In genomic region chr2:32742173-32742531, GRCm38 (mm10) we compare ENCODE assay signal across 9 mouse cellular contexts. TPM values are rescaled to one million over a fixed set of nuclear protein-coding genes. Genes with fewer than 3 reads are reported as not detected.
DNase-seq lines count a peak whose midpoint lies in the region; ATAC-seq and TF ChIP-seq lines count a peak whose summit lies in the region.
"Had no signal": no experiment of that assay in that cellular context is flagged by ENCODE, and none has a peak within 500 bp of the region (broad histone marks: within the 10 kb centered on the region; RNA-seq: fewer than 3 reads in every experiment).

No protein-coding gene starts in this region.

- peak; percentile 84 for TF ChIP-seq POLR2A in cerebellum, adult 2 months (IDR thresholded peaks at IDR 0.05; ENCODE audit: borderline replicate concordance, insufficient read depth, low read length)

- peaks cover 14% of the 10 kb centered on the region for H3K4me1 ChIP-seq in cerebellum, adult 2 months (ENCODE audit: control insufficient read depth, insufficient read depth, low read length)

- peak overlapping the region; percentile 87 for H3K4me3 ChIP-seq in cerebellum, adult 2 months (replicated peaks; ENCODE audit: insufficient read depth, low read depth, low read length)

- no peaks in the 10 kb centered on the region for H3K27me3 ChIP-seq in cerebellum, adult 2 months (ENCODE audit: control insufficient read depth, insufficient read depth, low read length)

- peak overlapping the region; percentile 22 for H3K27ac ChIP-seq in cerebellum, adult 2 months (ENCODE audit: insufficient read depth, low read length)

- peak; percentile 91 for ATAC-seq in frontal cortex, adult (ENCODE audit: low TSS enrichment)
- no peak for ATAC-seq in megakaryocyte progenitor cell, adult 5-6 weeks (replicated peaks; ENCODE audit: poor library complexity)

- TF ChIP-seq CTCF in cerebellum, adult 2 months (IDR thresholded peaks at IDR 0.05; ENCODE audit: borderline replicate concordance, insufficient read depth, low read depth, low read length), result no peak

- 6% methylated on average over 18 of the region's 18 CpGs for WGBS in cerebellum, adult 2 months

- peak; percentile 33 for DNase-seq in ZHBTc4 (ENCODE audit: low read depth, low spot score)
- peak; percentile 93 to 95 for DNase-seq in cerebellum, adult 2 months
- peak; percentile 79 for DNase-seq in left cerebral cortex, adult 11 months (ENCODE audit: low spot score)
- DNase-seq in neural tube, embryonic 10.5 days (ENCODE audit: extremely low spot score, low spot score), result peak; percentile 79
- DNase-seq in urinary bladder, postnatal 25 days (ENCODE audit: low spot score), result no peak
- no peak for DNase-seq in thymus, postnatal 25 days

RNA-seq across cellular contexts. Expression of gene 6330409D20Rik, which starts 1.3 kb away (rescaled TPM):
- polyA plus RNA-seq in cerebellum, adult 2 months (2012; rRNA removed), result 5.6 and 7.7 TPM in 2 replicates
- not detected in 2 replicates for total RNA-seq in megakaryocyte progenitor cell, adult 5-6 weeks (2015)
- not detected in 2 replicates for total RNA-seq in megakaryocyte progenitor cell, adult 5-6 weeks (2017)
- total RNA-seq: common myeloid progenitor, adult 5-6 weeks had no signal

RNA-seq across cellular contexts. Expression of gene Tor2a, which starts 14.9 kb away (rescaled TPM):
- 41.6 and 43.8 TPM in 2 replicates for polyA plus RNA-seq in cerebellum, adult 2 months (2012; rRNA removed)
- 25.1 and 26.7 TPM in 2 replicates for total RNA-seq in megakaryocyte progenitor cell, adult 5-6 weeks (2015)
- total RNA-seq in megakaryocyte progenitor cell, adult 5-6 weeks (2017), result 16.2 and 24.5 TPM in 2 replicates

RNA-seq across cellular contexts. Expression of gene Sh2d3c, which starts 21.3 kb away (rescaled TPM):
- 47.0 and 53.2 TPM in 2 replicates for polyA plus RNA-seq in cerebellum, adult 2 months (2012; rRNA removed)
- total RNA-seq in megakaryocyte progenitor cell, adult 5-6 weeks (2015), result 18.2 and 19.9 TPM in 2 replicates
- total RNA-seq in megakaryocyte progenitor cell, adult 5-6 weeks (2017), result 10.3 and 10.7 TPM in 2 replicates

RNA-seq across cellular contexts. Expression of gene Cdk9, which starts 29.3 kb away (rescaled TPM):
- polyA plus RNA-seq in cerebellum, adult 2 months (2012; rRNA removed), result 170 and 186 TPM in 2 replicates
- total RNA-seq in megakaryocyte progenitor cell, adult 5-6 weeks (2015), result 63.4 and 79.2 TPM in 2 replicates
- total RNA-seq in megakaryocyte progenitor cell, adult 5-6 weeks (2017), result 39.3 and 42.5 TPM in 2 replicates

RNA-seq across cellular contexts. Expression of gene Ttc16, which starts 33.3 kb away (rescaled TPM):
- 2.0 and 2.6 TPM in 2 replicates for polyA plus RNA-seq in cerebellum, adult 2 months (2012; rRNA removed)
- 0.12 TPM in 1 of 2 replicates, not detected in the other for total RNA-seq in megakaryocyte progenitor cell, adult 5-6 weeks (2015)
- total RNA-seq in megakaryocyte progenitor cell, adult 5-6 weeks (2017), result 0.41 TPM in 1 of 2 replicates, not detected in the other
- total RNA-seq: common myeloid progenitor, adult 5-6 weeks had no signal

Comparison
In these comparisons a context has a peak if more than half of its experiments do, and no peak if none do; other contexts are left out.
1. DNase-seq: peak in ZHBTc4 (single experiment), cerebellum, adult 2 months (2 of 2), left cerebral cortex, adult 11 months (single experiment) and neural tube, embryonic 10.5 days (single experiment); none in urinary bladder, postnatal 25 days (single experiment) and thymus, postnatal 25 days (single experiment).